Mouse (Mus musculus): ENCODE results near the gene M1ap. TPM values are rescaled to one million over a fixed set of nuclear protein-coding genes. Genes with fewer than 3 reads are reported as not detected.

M1ap gene
- polyA plus RNA-seq, 1 experiment from 2014 or later, result 0.25 TPM

DNA sequence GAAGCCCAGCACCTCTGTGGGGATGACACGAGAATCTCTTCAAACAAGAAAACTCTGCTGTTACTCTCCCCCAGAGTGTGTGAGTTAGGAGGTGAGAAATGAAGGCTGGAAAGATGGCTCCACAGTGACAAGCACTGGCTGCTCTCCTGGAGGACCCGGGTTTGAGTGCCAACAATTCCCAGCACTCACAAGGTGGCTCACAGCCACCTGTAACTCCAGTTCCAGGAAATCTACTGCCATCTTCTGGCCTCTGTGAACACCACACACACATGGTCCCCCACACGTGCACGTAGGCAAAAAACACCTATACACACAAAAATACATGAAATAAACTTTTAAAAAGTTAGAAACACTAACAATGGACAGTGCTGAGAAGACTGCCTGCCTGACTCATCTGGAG is 51.6 kb downstream of the M1ap start:
- no peak for ATAC-seq (ENCODE audit: insufficient number of reproducible peaks, insufficient read depth, low FRiP score, low TSS enrichment, low read depth)
- H3K9ac ChIP-seq, result no peak overlapping the region
- no peaks in the 10 kb centered on the region for H3K27me3 ChIP-seq
- H3K4me3 ChIP-seq, result no peak overlapping the region
- no peak overlapping the region for H3K4me2 ChIP-seq
- no peaks in the 10 kb centered on the region for H3K36me3 ChIP-seq
- H3K27ac ChIP-seq, result no peak overlapping the region
- H3K9me3 ChIP-seq, result no peaks in the 10 kb centered on the region
- WGBS, result 68% methylated on average over 4 of the region's 4 CpGs
- H3K4me1 ChIP-seq, result peaks cover 10% of the 10 kb centered on the region

GRCm38 (mm10) chr6:82999986-83000385 is 53.3 kb downstream of the M1ap start:
- Histone ChIP-seq H3K27ac (peak overlapping the region; percentile 62), H3K4me3 (no peak overlapping the region), H3K4me2 (no peak overlapping the region), H3K9ac (no peak overlapping the region), H3K36me3 (no peaks in the 10 kb centered on the region), H3K27me3 (no peaks in the 10 kb centered on the region), H3K9me3 (no peaks in the 10 kb centered on the region), H3K4me1 (peaks cover 12% of the 10 kb centered on the region)
- no peak for ATAC-seq (ENCODE audit: insufficient number of reproducible peaks, insufficient read depth, low FRiP score, low TSS enrichment, low read depth)
- WGBS, result 28% methylated on average over 8 of the region's 8 CpGs

- H3K4me3 ChIP-seq, result no peak overlapping the region
- WGBS, result 91% methylated on average over 1 of the region's 1 CpGs
- no peak overlapping the region for H3K9ac ChIP-seq
- no peak overlapping the region for H3K4me2 ChIP-seq
- no peak overlapping the region for H3K27ac ChIP-seq
- H3K9me3 ChIP-seq, result no peaks in the 10 kb centered on the region
- no peaks in the 10 kb centered on the region for H3K27me3 ChIP-seq
- H3K4me1 ChIP-seq, result 0 out of 2 replicates have a peak, but pooled peaks cover 13% of the 10 kb centered on the region
- ATAC-seq (ENCODE audit: insufficient number of reproducible peaks, insufficient read depth, low FRiP score, low TSS enrichment, low read depth), result no peak
- H3K36me3 ChIP-seq, result no peaks in the 10 kb centered on the region
Observed at GRCm38 (mm10) chr6:83003082-83003481, 56.4 kb downstream of the M1ap start.

GRCm38 (mm10) chr6:83003850-83004249 is 57.1 kb downstream of the M1ap start:
- Histone ChIP-seq H3K4me2 (no peak overlapping the region), H3K9ac (no peak overlapping the region), H3K4me1 (0 out of 2 replicates have a peak, but pooled peaks cover 13% of the 10 kb centered on the region), H3K27me3 (no peaks in the 10 kb centered on the region), H3K27ac (no peak overlapping the region), H3K4me3 (no peak overlapping the region), H3K36me3 (no peaks in the 10 kb centered on the region), H3K9me3 (no peaks in the 10 kb centered on the region)
- 91% methylated on average over 5 of the region's 5 CpGs for WGBS
- no peak for ATAC-seq (ENCODE audit: insufficient number of reproducible peaks, insufficient read depth, low FRiP score, low TSS enrichment, low read depth)

DNA sequence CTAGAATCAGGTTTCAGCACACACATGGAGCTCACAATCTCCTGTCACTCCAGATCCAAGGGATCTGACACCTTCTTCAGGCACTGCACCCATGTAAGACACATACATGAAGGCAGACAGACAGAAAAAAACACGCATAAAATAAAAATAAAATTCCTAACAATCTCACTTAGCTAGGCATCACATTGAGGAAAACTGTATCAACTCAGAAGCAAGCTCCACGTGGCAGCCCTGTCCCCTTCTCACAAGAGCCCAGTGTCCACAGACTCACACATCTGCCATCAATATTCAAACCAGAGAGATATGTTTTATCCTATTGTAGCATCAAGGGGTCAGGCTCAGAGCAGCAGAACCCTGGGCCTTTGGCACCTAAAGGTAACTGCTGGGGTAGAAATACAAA is 57.6 kb downstream of the M1ap start:
- Histone ChIP-seq H3K27ac (no peak overlapping the region), H3K9ac (no peak overlapping the region), H3K9me3 (no peaks in the 10 kb centered on the region), H3K4me2 (no peak overlapping the region), H3K4me3 (no peak overlapping the region), H3K36me3 (no peaks in the 10 kb centered on the region), H3K4me1 (0 out of 2 replicates have a peak, but pooled peaks cover 13% of the 10 kb centered on the region), H3K27me3 (no peaks in the 10 kb centered on the region)
- ATAC-seq (ENCODE audit: insufficient number of reproducible peaks, insufficient read depth, low FRiP score, low TSS enrichment, low read depth), result no peak
- WGBS, result 62% methylated on average over 2 of the region's 2 CpGs

- Histone ChIP-seq H3K9me3 (no peaks in the 10 kb centered on the region), H3K27ac (peak overlapping the region; percentile 48), H3K4me2 (no peak overlapping the region), H3K4me1 (0 out of 2 replicates have a peak, but pooled peaks cover 13% of the 10 kb centered on the region), H3K9ac (no peak overlapping the region), H3K36me3 (no peaks in the 10 kb centered on the region), H3K4me3 (no peak overlapping the region), H3K27me3 (no peaks in the 10 kb centered on the region)
- WGBS, result 51% methylated on average over 7 of the region's 7 CpGs
- ATAC-seq (ENCODE audit: insufficient number of reproducible peaks, insufficient read depth, low FRiP score, low TSS enrichment, low read depth), result no peak
Observed at GRCm38 (mm10) chr6:83004872-83005271, 58.2 kb downstream of the M1ap start.

DNA sequence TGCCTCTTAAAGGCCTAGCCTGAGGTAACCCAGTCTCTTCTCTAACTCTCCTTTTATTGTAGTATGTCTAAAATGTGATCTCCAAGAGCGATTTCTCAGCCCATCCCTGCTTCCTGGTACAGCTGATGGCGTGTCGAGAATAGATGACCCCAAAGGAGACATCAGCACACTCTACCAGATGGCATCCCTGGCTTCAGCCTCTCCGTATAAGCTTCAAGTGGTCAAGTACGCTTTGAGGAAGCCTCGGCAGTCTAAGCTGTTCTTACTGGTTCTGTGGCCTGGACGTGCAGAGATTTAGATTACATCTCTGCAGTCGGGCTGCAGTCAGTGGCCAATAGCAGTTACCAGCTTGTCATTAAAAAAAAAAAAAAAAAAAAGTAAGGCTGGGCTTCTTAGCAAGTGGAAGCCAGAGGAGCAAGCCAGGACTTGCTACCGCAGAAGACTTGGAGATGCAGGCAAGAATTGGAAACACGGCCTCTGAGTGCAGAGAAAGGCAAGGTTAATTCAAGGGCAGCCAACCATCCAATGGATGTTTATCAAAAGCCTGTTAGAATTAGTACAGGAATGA is 58.8 kb downstream of the M1ap start:
- Histone ChIP-seq H3K9me3 (no peaks in the 10 kb centered on the region), H3K27ac (peak overlapping the region; percentile 48), H3K36me3 (no peaks in the 10 kb centered on the region), H3K4me2 (no peak overlapping the region), H3K9ac (no peak overlapping the region), H3K4me3 (no peak overlapping the region), H3K4me1 (0 out of 2 replicates have a peak, but pooled peaks cover 13% of the 10 kb centered on the region), H3K27me3 (no peaks in the 10 kb centered on the region)
- no peak for ATAC-seq (ENCODE audit: insufficient number of reproducible peaks, insufficient read depth, low FRiP score, low TSS enrichment, low read depth)
- 69% methylated on average over 10 of the region's 10 CpGs for WGBS

DNA sequence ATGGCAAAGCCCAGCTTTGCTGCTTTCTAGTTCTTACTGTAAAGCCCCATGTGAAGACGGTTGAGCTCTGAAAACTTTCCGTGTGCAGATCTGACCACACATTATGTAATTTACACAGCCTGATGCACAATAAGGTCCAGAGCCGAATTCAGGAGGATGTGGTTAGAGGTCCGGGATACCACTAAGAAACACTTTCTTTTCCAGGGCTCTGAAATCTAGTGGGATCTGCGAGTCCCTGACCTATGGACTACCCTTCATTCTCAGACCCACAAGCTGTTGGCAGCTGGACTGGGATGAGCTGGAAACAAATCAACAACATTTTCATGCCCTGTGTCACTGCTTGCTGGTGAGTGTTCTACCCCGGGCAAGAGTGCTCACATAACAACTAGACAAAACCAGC is 59.4 kb downstream of the M1ap start:
- H3K4me3 ChIP-seq, result no peak overlapping the region
- H3K9ac ChIP-seq, result no peak overlapping the region
- no peaks in the 10 kb centered on the region for H3K27me3 ChIP-seq
- no peaks in the 10 kb centered on the region for H3K36me3 ChIP-seq
- no peak overlapping the region for H3K4me2 ChIP-seq
- 0 out of 2 replicates have a peak, but pooled peaks cover 13% of the 10 kb centered on the region for H3K4me1 ChIP-seq
- no peak overlapping the region for H3K27ac ChIP-seq
- no peak for ATAC-seq (ENCODE audit: insufficient number of reproducible peaks, insufficient read depth, low FRiP score, low TSS enrichment, low read depth)
- 77% methylated on average over 6 of the region's 6 CpGs for WGBS
- H3K9me3 ChIP-seq, result no peaks in the 10 kb centered on the region

- ATAC-seq (ENCODE audit: insufficient number of reproducible peaks, insufficient read depth, low FRiP score, low TSS enrichment, low read depth), result no peak
- WGBS, result 60% methylated on average over 3 of the region's 3 CpGs
- Histone ChIP-seq H3K36me3 (no peaks in the 10 kb centered on the region), H3K9ac (no peak overlapping the region), H3K4me3 (no peak overlapping the region), H3K27me3 (no peaks in the 10 kb centered on the region), H3K27ac (no peak overlapping the region), H3K4me1 (peaks cover 19% of the 10 kb centered on the region; the same call in 1 of the 2 replicates), H3K4me2 (no peak overlapping the region), H3K9me3 (no peaks in the 10 kb centered on the region)
Observed at GRCm38 (mm10) chr6:83008659-83009058, 62.0 kb downstream of the M1ap start.

DNA sequence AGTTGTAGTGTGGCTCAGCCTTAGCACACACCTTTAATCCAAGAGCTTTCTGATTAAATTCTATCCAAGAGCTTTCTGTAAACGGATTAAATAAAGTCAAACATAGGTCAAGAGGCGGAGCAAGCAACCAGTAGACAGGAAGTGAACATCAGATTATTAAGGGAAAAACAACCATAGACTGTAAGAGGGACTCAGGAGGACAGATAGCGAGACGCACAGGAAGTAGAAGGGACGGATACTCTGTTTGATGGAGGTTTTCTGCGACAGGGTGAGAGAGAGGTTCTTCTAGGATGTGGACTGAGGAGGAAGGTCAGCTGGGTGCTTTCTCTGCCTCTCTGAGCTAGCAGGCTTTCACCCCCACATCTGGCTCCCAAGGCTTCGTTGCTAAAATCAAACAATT is 63.3 kb downstream of the M1ap start:
- Histone ChIP-seq H3K4me1 (peaks cover 17% of the 10 kb centered on the region; the same call in 1 of the 2 replicates), H3K9ac (no peak overlapping the region), H3K36me3 (no peaks in the 10 kb centered on the region), H3K4me3 (no peak overlapping the region), H3K27me3 (no peaks in the 10 kb centered on the region), H3K27ac (no peak overlapping the region), H3K4me2 (no peak overlapping the region), H3K9me3 (no peaks in the 10 kb centered on the region)
- WGBS, result 55% methylated on average over 7 of the region's 7 CpGs
- no peak for ATAC-seq (ENCODE audit: insufficient number of reproducible peaks, insufficient read depth, low FRiP score, low TSS enrichment, low read depth)

DNA sequence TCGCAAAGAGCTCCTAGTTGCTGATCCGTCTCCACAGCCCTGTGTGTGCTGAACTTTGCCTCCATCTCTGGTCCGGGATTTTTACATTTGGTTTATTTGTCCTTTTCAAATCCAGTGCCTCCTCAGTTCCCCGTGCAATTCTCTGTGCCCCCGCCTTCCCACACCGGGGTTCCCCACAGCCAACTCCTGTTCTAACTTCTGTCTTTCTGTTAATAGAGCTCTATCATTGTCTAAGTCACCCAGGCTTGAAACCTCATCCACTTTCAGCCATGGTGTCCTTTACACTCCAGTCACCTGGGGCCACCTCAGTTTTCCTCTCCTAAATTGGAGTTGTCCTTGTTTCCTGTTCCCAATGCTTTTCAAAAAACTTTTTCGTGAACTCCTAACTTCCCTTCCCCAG is 64.6 kb downstream of the M1ap start:
- H3K36me3 ChIP-seq, result no peaks in the 10 kb centered on the region
- no peak overlapping the region for H3K4me2 ChIP-seq
- ATAC-seq (ENCODE audit: insufficient number of reproducible peaks, insufficient read depth, low FRiP score, low TSS enrichment, low read depth), result no peak
- H3K9ac ChIP-seq, result no peak overlapping the region
- peaks cover 6% of the 10 kb centered on the region; the same call in 1 of the 2 replicates for H3K4me1 ChIP-seq
- H3K9me3 ChIP-seq, result no peaks in the 10 kb centered on the region
- H3K27me3 ChIP-seq, result no peaks in the 10 kb centered on the region
- 84% methylated on average over 7 of the region's 7 CpGs for WGBS
- H3K27ac ChIP-seq, result no peak overlapping the region
- no peak overlapping the region for H3K4me3 ChIP-seq

- no peak overlapping the region for H3K4me2 ChIP-seq
- peaks cover 6% of the 10 kb centered on the region; the same call in 1 of the 2 replicates for H3K4me1 ChIP-seq
- H3K36me3 ChIP-seq, result no peaks in the 10 kb centered on the region
- no peak for ATAC-seq (ENCODE audit: insufficient number of reproducible peaks, insufficient read depth, low FRiP score, low TSS enrichment, low read depth)
- no peaks in the 10 kb centered on the region for H3K9me3 ChIP-seq
- H3K27me3 ChIP-seq, result no peaks in the 10 kb centered on the region
- H3K9ac ChIP-seq, result no peak overlapping the region
- H3K27ac ChIP-seq, result no peak overlapping the region
- no peak overlapping the region for H3K4me3 ChIP-seq
- 77% methylated on average over 6 of the region's 6 CpGs for WGBS
Observed at GRCm38 (mm10) chr6:83011756-83012155, 65.1 kb downstream of the M1ap start.

Measured in embryonic facial prominence, embryonic 13.5 days (tissue).